Mouse (Mus musculus) lung, adult 2 months (tissue): ENCODE data around the gene Hsp90aa1.

Experiments
- CTCF ChIP-seq: fragments of 200-500 bp; IDR thresholded peaks from 2 replicates; pipeline ENCODE4 v1.5.1; 2011; ENCODE audit warnings: mild to moderate bottlenecking, low read length, control low read depth; ENCODE audit not compliant: insufficient read depth
- POLR2A ChIP-seq: fragments of 200-500 bp; IDR thresholded peaks from 2 replicates; pipeline ENCODE4 v1.6.1; 2011; ENCODE audit warnings: low read depth, mild to moderate bottlenecking, control low read depth, low read length, borderline replicate concordance; ENCODE audit errors: extremely low read depth

GRCm38 (mm10) chr12:110696975-110697400 lies 5.5 kb downstream of the Hsp90aa1 start:
- no peak for TF ChIP-seq POLR2A
- TF ChIP-seq CTCF: no peak
